Mouse (Mus musculus) adrenal gland, postnatal 10 days (tissue): Measurements from ENCODE around the gene Gmpr2. TPM values are rescaled to one million over a fixed set of nuclear protein-coding genes. Genes with fewer than 3 reads are reported as not detected.

Experiments used
- DNase-seq: peaks from one replicate; pipeline ENCODE4 v3.0.0; 2021; ENCODE audit warnings: mixed read lengths
- total RNA-seq, 2 experiments: library from RNA; stranded (reverse); gene quantifications; 2 replicates each; pipeline ENCODE4 v1.2.3; 2021

The Gmpr2 gene
- total RNA-seq, 2 experiments from 2014 or later: 21.2 to 26.8 TPM

- DNase-seq: no peak
Measured at GRCm38 (mm10) chr14:55726261-55726660, 54.5 kb downstream of the Gmpr2 start.

GRCm38 (mm10) chr14:55727889-55728685 is 56.3 kb downstream of the Gmpr2 start:
- no peak for DNase-seq

Other genes starting within 250 kb of the Gmpr2 start
- 100 to 1,000 TPM; 153 to 177 TPM for gene Dhrs4, start 193.2 kb upstream of the Gmpr2 start, total RNA-seq
- 1 to 10 TPM; 5.3 to 8.5 TPM for gene Carmil3, start 181.3 kb upstream of the Gmpr2 start, total RNA-seq
- under 1 TPM; 0.09 to 0.61 TPM for gene Cpne6, start 161.5 kb upstream of the Gmpr2 start, total RNA-seq
- gene Nrl, start 147.0 kb upstream of the Gmpr2 start, total RNA-seq: not detected
- gene Pck2, start 131.7 kb upstream of the Gmpr2 start, total RNA-seq: 10 to 100 TPM; 45.2 to 51.4 TPM
- gene Dcaf11, start 111.9 kb upstream of the Gmpr2 start, total RNA-seq: 10 to 100 TPM; 85.2 to 89.5 TPM
- gene A730061H03Rik, start 111.5 kb upstream of the Gmpr2 start, total RNA-seq: under 1 TPM in 1 of 2 experiments, not detected in 1; 0.66 TPM
- gene Fitm1, start 96.3 kb upstream of the Gmpr2 start, total RNA-seq: 10 to 100 TPM; 11.0 to 38.6 TPM
- gene Psme1, start 93.8 kb upstream of the Gmpr2 start, total RNA-seq: 100 to 1,000 TPM; 293 to 337 TPM
- gene Emc9, start 86.6 kb upstream of the Gmpr2 start, total RNA-seq: 10 to 100 TPM; 43.9 to 57.2 TPM
- gene Psme2, start 80.8 kb upstream of the Gmpr2 start, total RNA-seq: 100 to 1,000 TPM; 349 to 362 TPM
- 10 to 100 TPM; 26.7 to 36.2 TPM for gene Rnf31, start 80.2 kb upstream of the Gmpr2 start, total RNA-seq
- gene Irf9, start 68.4 kb upstream of the Gmpr2 start, total RNA-seq: 10 to 100 TPM in 1 of 2 experiments, 1 to 10 TPM in 1; 9.7 to 13.3 TPM
- 1 to 10 TPM; 2.0 to 2.9 TPM for gene Rec8, start 53.9 kb upstream of the Gmpr2 start, total RNA-seq
- 10 to 100 TPM; 72.1 to 82.4 TPM for gene Ipo4, start 36.0 kb upstream of the Gmpr2 start, total RNA-seq
- 1 to 10 TPM; 1.1 to 3.8 TPM for gene Gm49378, start 34.0 kb upstream of the Gmpr2 start, total RNA-seq
- 10 to 100 TPM; 69.7 to 75.9 TPM for gene Tm9sf1, start 28.1 kb upstream of the Gmpr2 start, total RNA-seq
- gene Tssk4, start 21.8 kb upstream of the Gmpr2 start, total RNA-seq: 1 to 10 TPM in 1 of 2 experiments, under 1 TPM in 1; 0.93 to 3.0 TPM
- 10 to 100 TPM; 42.4 to 51.7 TPM for gene Mdp1, start 11.4 kb upstream of the Gmpr2 start, total RNA-seq
- 100 to 1,000 TPM; 280 to 307 TPM for gene Nedd8, start 183 bp downstream of the Gmpr2 start, total RNA-seq
- gene Tinf2, start 9.9 kb downstream of the Gmpr2 start, total RNA-seq: 10 to 100 TPM; 19.5 to 23.1 TPM
- 1 to 10 TPM; 1.3 to 2.0 TPM for gene Tgm1, start 42.0 kb downstream of the Gmpr2 start, total RNA-seq
- 10 to 100 TPM; 16.8 to 21.5 TPM for gene Rabggta, start 50.3 kb downstream of the Gmpr2 start, total RNA-seq
- gene Dhrs1, start 73.7 kb downstream of the Gmpr2 start, total RNA-seq: 10 to 100 TPM; 77.4 to 82.0 TPM
- 10 to 100 TPM; 17.1 to 18.9 TPM for gene Nop9, start 73.8 kb downstream of the Gmpr2 start, total RNA-seq
- 10 to 100 TPM; 14.2 to 23.3 TPM for gene Cideb, start 86.5 kb downstream of the Gmpr2 start, total RNA-seq
- under 1 TPM; 0.12 to 0.54 TPM for gene Ltb4r2, start 89.5 kb downstream of the Gmpr2 start, total RNA-seq
- 1 to 10 TPM; 1.4 to 1.6 TPM for gene Ltb4r1, start 94.0 kb downstream of the Gmpr2 start, total RNA-seq
- 10 to 100 TPM; 10.3 to 12.6 TPM for gene Adcy4, start 112.2 kb downstream of the Gmpr2 start, total RNA-seq
- gene Ripk3, start 116.9 kb downstream of the Gmpr2 start, total RNA-seq: 1 to 10 TPM; 8.3 to 9.1 TPM
- gene Nfatc4, start 151.2 kb downstream of the Gmpr2 start, total RNA-seq: 10 to 100 TPM; 23.5 to 28.2 TPM
- gene Nynrin, start 182.1 kb downstream of the Gmpr2 start, total RNA-seq: 10 to 100 TPM; 20.7 to 24.4 TPM
- under 1 TPM; 0.15 to 0.48 TPM for gene Cbln3, start 212.5 kb downstream of the Gmpr2 start, total RNA-seq
- 10 to 100 TPM; 17.1 to 23.8 TPM for gene Khnyn, start 213.0 kb downstream of the Gmpr2 start, total RNA-seq
- gene Sdr39u1, start 228.4 kb downstream of the Gmpr2 start, total RNA-seq: 100 to 1,000 TPM in 1 of 2 experiments, 10 to 100 TPM in 1; 90.9 to 109 TPM